Mouse (Mus musculus): Measurements from ENCODE around the gene Pnliprp1.

DNA sequence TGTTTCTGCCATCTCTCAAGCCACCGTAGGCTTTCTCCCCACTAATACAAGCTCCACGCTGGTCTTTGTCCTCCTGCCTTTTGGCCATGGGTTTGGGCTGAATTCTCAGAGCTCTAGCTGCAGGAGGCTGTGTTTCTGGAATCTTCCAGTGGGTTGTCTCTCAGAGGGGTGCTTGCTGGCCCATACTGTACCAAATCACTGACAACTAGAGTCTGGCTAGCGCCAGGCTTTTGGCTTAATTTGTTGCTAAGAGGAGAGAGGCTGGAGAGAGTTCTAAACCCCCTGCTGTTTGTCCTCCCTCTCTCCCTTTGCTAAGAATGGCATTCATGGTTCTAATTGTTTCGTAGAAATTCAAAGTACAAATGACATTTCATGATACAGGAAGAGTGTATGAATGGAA, 52.9 kb downstream of the Pnliprp1 start:
- TF ChIP-seq CTCF (IDR thresholded peaks at IDR 0.05) (no peak), EP300 (IDR thresholded peaks at IDR 0.05) (no peak)

Measured in lung, postnatal 0 days (tissue).